Mouse (Mus musculus): ENCODE measurements around the gene Tshz3. TPM values are rescaled to one million over a fixed set of nuclear protein-coding genes. Genes with fewer than 3 reads are reported as not detected.

Gene Tshz3
- total RNA-seq, 2 experiments from 2014 or later, result 7.8 to 11.0 TPM

GRCm38 (mm10) chr7:36784243-36784773 is 86.4 kb downstream of the Tshz3 start:
- DNase-seq, result no peak

- DNase-seq, result no peak
These were observed 88.9 kb downstream of the Tshz3 start for GRCm38 (mm10) chr7:36786713-36787421.

GRCm38 (mm10) chr7:36796392-36797187 is 98.7 kb downstream of the Tshz3 start:
- DNase-seq, result no peak
